Mouse (Mus musculus): Measurements from ENCODE around the gene Dlgap4. TPM values are rescaled to one million over a fixed set of nuclear protein-coding genes. Genes with fewer than 3 reads are reported as not detected.

The Dlgap4 gene
- polyA plus RNA-seq, 1 experiment from 2014 or later: 70.0 TPM

- Histone ChIP-seq H3K27ac (peak overlapping the region; percentile 92), H3K4me2 (peak overlapping the region; percentile 75), H3K9ac (no peak overlapping the region), H3K4me1 (peaks cover 42% of the 10 kb centered on the region), H3K27me3 (peaks cover 6% of the 10 kb centered on the region; the same call in 1 of the 2 replicates), H3K4me3 (replicated peaks) (peak overlapping the region; percentile 46), H3K9me3 (replicated peaks) (no peaks in the 10 kb centered on the region), H3K36me3 (no peaks in the 10 kb centered on the region)
- no peak for ATAC-seq (replicated peaks; ENCODE audit: low FRiP score)
- 55% methylated on average over 13 of the region's 13 CpGs for WGBS
These were observed 160.7 kb downstream of the Dlgap4 start for GRCm38 (mm10) chr2:156774035-156774737.

- Histone ChIP-seq H3K27me3 (peaks cover 6% of the 10 kb centered on the region; the same call in 1 of the 2 replicates), H3K9me3 (replicated peaks) (no peaks in the 10 kb centered on the region), H3K36me3 (no peaks in the 10 kb centered on the region), H3K4me2 (peak within 1 kb of the TSS; percentile 75), H3K27ac (peak within 1 kb of the TSS; percentile 92), H3K4me3 (replicated peaks) (peak within 1 kb of the TSS; percentile 46), H3K4me1 (peaks cover 42% of the 10 kb centered on the region), H3K9ac (peak within 1 kb of the TSS; percentile 50)
- ATAC-seq (replicated peaks; ENCODE audit: low FRiP score): peak; percentile 88
- WGBS: 4% methylated on average over 28 of the region's 28 CpGs
These were observed 161.4 kb downstream of the Dlgap4 start, which contains the start of gene Myl9 for GRCm38 (mm10) chr2:156774738-156775454. TSS of gene Myl9 (plus strand) at chr2:156775420.

GRCm38 (mm10) chr2:156775455-156776435 is 162.2 kb downstream of the Dlgap4 start:
- Histone ChIP-seq H3K27me3 (peaks cover 6% of the 10 kb centered on the region; the same call in 1 of the 2 replicates), H3K27ac (peak overlapping the region; percentile 92), H3K4me1 (peaks cover 50% of the 10 kb centered on the region), H3K9ac (peak overlapping the region; percentile 50), H3K36me3 (no peaks in the 10 kb centered on the region), H3K4me3 (replicated peaks) (peak overlapping the region; percentile 46), H3K4me2 (peak overlapping the region; percentile 75), H3K9me3 (replicated peaks) (no peaks in the 10 kb centered on the region)
- ATAC-seq (replicated peaks; ENCODE audit: low FRiP score): no peak
- 33% methylated on average over 17 of the region's 17 CpGs for WGBS

- Histone ChIP-seq H3K9ac (0 out of 2 replicates have a peak overlapping the region, but pooled peaks have one; percentile 2), H3K4me2 (peak overlapping the region; percentile 51), H3K9me3 (replicated peaks) (no peaks in the 10 kb centered on the region), H3K27me3 (peaks cover 6% of the 10 kb centered on the region; the same call in 1 of the 2 replicates), H3K36me3 (no peaks in the 10 kb centered on the region), H3K27ac (no peak overlapping the region), H3K4me3 (replicated peaks) (peak overlapping the region; percentile 26), H3K4me1 (peaks cover 55% of the 10 kb centered on the region)
- ATAC-seq (replicated peaks; ENCODE audit: low FRiP score): no peak
- WGBS: 83% methylated on average over 2 of the region's 2 CpGs
These were observed 163.4 kb downstream of the Dlgap4 start for GRCm38 (mm10) chr2:156776907-156777306.

GRCm38 (mm10) chr2:156777326-156778004 is 164.0 kb downstream of the Dlgap4 start:
- Histone ChIP-seq H3K4me2 (peak overlapping the region; percentile 51), H3K27ac (no peak overlapping the region), H3K9ac (0 out of 2 replicates have a peak overlapping the region, but pooled peaks have one; percentile 2), H3K36me3 (no peaks in the 10 kb centered on the region), H3K9me3 (replicated peaks) (no peaks in the 10 kb centered on the region), H3K4me3 (replicated peaks) (peak overlapping the region; percentile 26), H3K4me1 (peaks cover 55% of the 10 kb centered on the region), H3K27me3 (peaks cover 6% of the 10 kb centered on the region; the same call in 1 of the 2 replicates)
- no peak for ATAC-seq (replicated peaks; ENCODE audit: low FRiP score)
- WGBS: 56% methylated on average over 7 of the region's 7 CpGs

GRCm38 (mm10) chr2:156778571-156778970 is 165.1 kb downstream of the Dlgap4 start:
- Histone ChIP-seq H3K9ac (no peak overlapping the region), H3K4me2 (peak overlapping the region; percentile 51; the same call in 1 of the 2 replicates), H3K4me1 (peaks cover 55% of the 10 kb centered on the region), H3K9me3 (replicated peaks) (no peaks in the 10 kb centered on the region), H3K27ac (no peak overlapping the region), H3K4me3 (replicated peaks) (no peak overlapping the region), H3K27me3 (peaks cover 6% of the 10 kb centered on the region; the same call in 1 of the 2 replicates), H3K36me3 (no peaks in the 10 kb centered on the region)
- no peak for ATAC-seq (replicated peaks; ENCODE audit: low FRiP score)
- 79% methylated on average over 8 of the region's 8 CpGs for WGBS

GRCm38 (mm10) chr2:156779036-156779435 is 165.5 kb downstream of the Dlgap4 start:
- H3K27ac ChIP-seq: no peak overlapping the region
- H3K9me3 ChIP-seq (replicated peaks): no peaks in the 10 kb centered on the region
- H3K9ac ChIP-seq: no peak overlapping the region
- no peak overlapping the region for H3K4me3 ChIP-seq (replicated peaks)
- H3K4me2 ChIP-seq: peak overlapping the region; percentile 51; the same call in 1 of the 2 replicates
- no peak for ATAC-seq (replicated peaks; ENCODE audit: low FRiP score)
- 73% methylated on average over 5 of the region's 5 CpGs for WGBS
- peaks cover 53% of the 10 kb centered on the region for H3K4me1 ChIP-seq
- no peaks in the 10 kb centered on the region for H3K36me3 ChIP-seq
- H3K27me3 ChIP-seq: peaks cover 6% of the 10 kb centered on the region; the same call in 1 of the 2 replicates

- Histone ChIP-seq H3K9ac (no peak overlapping the region), H3K4me2 (no peak overlapping the region), H3K4me1 (peaks cover 49% of the 10 kb centered on the region), H3K9me3 (replicated peaks) (no peaks in the 10 kb centered on the region), H3K36me3 (no peaks in the 10 kb centered on the region), H3K27ac (no peak overlapping the region), H3K4me3 (replicated peaks) (no peak overlapping the region), H3K27me3 (peaks cover 6% of the 10 kb centered on the region; the same call in 1 of the 2 replicates)
- ATAC-seq (replicated peaks; ENCODE audit: low FRiP score): no peak
- 50% methylated on average over 2 of the region's 2 CpGs for WGBS
These were observed 166.0 kb downstream of the Dlgap4 start for GRCm38 (mm10) chr2:156779488-156779887.

- Histone ChIP-seq H3K4me1 (peaks cover 42% of the 10 kb centered on the region), H3K27me3 (peaks cover 6% of the 10 kb centered on the region; the same call in 1 of the 2 replicates), H3K4me3 (replicated peaks) (no peak overlapping the region), H3K9ac (no peak overlapping the region; the same call in 1 of the 2 replicates), H3K27ac (no peak overlapping the region), H3K9me3 (replicated peaks) (no peaks in the 10 kb centered on the region), H3K4me2 (no peak overlapping the region; the same call in 1 of the 2 replicates), H3K36me3 (no peaks in the 10 kb centered on the region)
- 77% methylated on average over 9 of the region's 9 CpGs for WGBS
- no peak for ATAC-seq (replicated peaks; ENCODE audit: low FRiP score)
These were observed 166.6 kb downstream of the Dlgap4 start for GRCm38 (mm10) chr2:156780129-156780528.

- H3K9ac ChIP-seq: peak overlapping the region; percentile 14; the same call in 1 of the 2 replicates
- peak overlapping the region; percentile 38 for H3K4me2 ChIP-seq
- H3K27me3 ChIP-seq: peaks cover 6% of the 10 kb centered on the region; the same call in 1 of the 2 replicates
- H3K27ac ChIP-seq: no peak overlapping the region
- WGBS: 19% methylated on average over 17 of the region's 17 CpGs
- no peak for ATAC-seq (replicated peaks; ENCODE audit: low FRiP score)
- no peaks in the 10 kb centered on the region for H3K9me3 ChIP-seq (replicated peaks)
- peaks cover 36% of the 10 kb centered on the region for H3K4me1 ChIP-seq
- no peaks in the 10 kb centered on the region for H3K36me3 ChIP-seq
- no peak overlapping the region for H3K4me3 ChIP-seq (replicated peaks)
These were observed 167.2 kb downstream of the Dlgap4 start for GRCm38 (mm10) chr2:156780752-156781151.
